Mouse (Mus musculus) R1 (cell line): Measurements from ENCODE around the gene Dpp8.

ENCODE experiments used
- DNase-seq: peaks from one replicate; pipeline ENCODE4 v3.0.0-alpha.2; 2018; ENCODE audit warnings: low read depth, low spot score

Gene Dpp8

GRCm38 (mm10) chr9:65085270-65085669, 53.1 kb downstream of the Dpp8 start:
- DNase-seq = no peak

- DNase-seq = no peak
These were observed 54.6 kb downstream of the Dpp8 start for GRCm38 (mm10) chr9:65086801-65087200.

GRCm38 (mm10) chr9:65087490-65087889, 55.3 kb downstream of the Dpp8 start:
- no peak for DNase-seq

- DNase-seq = peak; percentile 85
These were observed 62.0 kb downstream of the Dpp8 start for GRCm38 (mm10) chr9:65094237-65094636.

- DNase-seq = peak; percentile 41
These were observed 68.9 kb downstream of the Dpp8 start, which contains the start of gene Igdcc4 for GRCm38 (mm10) chr9:65100991-65101685. TSS of gene Igdcc4 (plus strand) at chr9:65101486.

- DNase-seq = peak; percentile 69
These were observed 69.6 kb downstream of the Dpp8 start for GRCm38 (mm10) chr9:65101686-65102376.

GRCm38 (mm10) chr9:65102377-65103172, 70.4 kb downstream of the Dpp8 start:
- peak; percentile 82 for DNase-seq

GRCm38 (mm10) chr9:65103173-65103752, 71.0 kb downstream of the Dpp8 start:
- DNase-seq = no peak

- DNase-seq = no peak
These were observed 74.6 kb downstream of the Dpp8 start for GRCm38 (mm10) chr9:65106821-65107220.

GRCm38 (mm10) chr9:65107893-65108292, 75.7 kb downstream of the Dpp8 start:
- no peak for DNase-seq

- peak; percentile 88 for DNase-seq
These were observed 77.2 kb downstream of the Dpp8 start for GRCm38 (mm10) chr9:65109132-65110072.

GRCm38 (mm10) chr9:65111698-65112097, 79.5 kb downstream of the Dpp8 start:
- DNase-seq = no peak

- no peak for DNase-seq
These were observed 81.5 kb downstream of the Dpp8 start for GRCm38 (mm10) chr9:65113694-65114093.

GRCm38 (mm10) chr9:65115891-65116290, 83.7 kb downstream of the Dpp8 start:
- no peak for DNase-seq

GRCm38 (mm10) chr9:65117516-65117915, 85.3 kb downstream of the Dpp8 start:
- no peak for DNase-seq

GRCm38 (mm10) chr9:65120935-65121334, 88.7 kb downstream of the Dpp8 start:
- peak; percentile 84 for DNase-seq

- DNase-seq = peak; percentile 48
These were observed 90.3 kb downstream of the Dpp8 start for GRCm38 (mm10) chr9:65122545-65122944.

- peak; percentile 67 for DNase-seq
These were observed 91.4 kb downstream of the Dpp8 start for GRCm38 (mm10) chr9:65123552-65124168.

- peak; percentile 91 for DNase-seq
These were observed 96.1 kb downstream of the Dpp8 start for GRCm38 (mm10) chr9:65128123-65128815.

- no peak for DNase-seq
These were observed 99.5 kb downstream of the Dpp8 start for GRCm38 (mm10) chr9:65131717-65132116.
